Mouse (Mus musculus): ENCODE data around the gene Thap11. TPM values are rescaled to one million over a fixed set of nuclear protein-coding genes. Genes with fewer than 3 reads are reported as not detected.
A peak's percentile ranks its signal among the peaks of the same experiment; 100 is the strongest.
"Not testable (repeated sequence)": the region's sequence is repeated elsewhere in the genome, so short reads cannot be mapped to it uniquely, and the experiment has no call there.

Gene Thap11
- polyA plus RNA-seq, 1 experiment from 2014 or later: 36.8 TPM

- H3K4me3 ChIP-seq (ENCODE audit: low read depth, low read length): no peak overlapping the region
- 0 out of 2 replicates have a peak overlapping the region, but pooled peaks have one; percentile 93 for H3K9ac ChIP-seq (ENCODE audit: low read length)
- no peak for DNase-seq (ENCODE audit: low spot score)
- H3K27me3 ChIP-seq (ENCODE audit: control insufficient read depth, insufficient read depth, low read length): no peaks in the 10 kb centered on the region
- H3K4me2 ChIP-seq (replicated peaks; ENCODE audit: low read depth): peak overlapping the region; percentile 78
- peak overlapping the region; percentile 83; the same call in 1 of the 2 replicates for H3K27ac ChIP-seq (replicated peaks)
- ATAC-seq (ENCODE audit: low FRiP score, low TSS enrichment): no peak
- peaks cover 4% of the 10 kb centered on the region; the same call in 1 of the 2 replicates for H3K4me1 ChIP-seq (replicated peaks; ENCODE audit: control insufficient read depth, insufficient read depth)
- H3K9me3 ChIP-seq (ENCODE audit: control insufficient read depth, low read length): no peaks in the 10 kb centered on the region
- H3K36me3 ChIP-seq (ENCODE audit: control insufficient read depth, insufficient read depth, low read length): peaks cover 3% of the 10 kb centered on the region
- no peak for TF ChIP-seq CTCF (IDR thresholded peaks at IDR 0.05; ENCODE audit: low read depth)
- TF ChIP-seq EP300 (optimal IDR thresholded peaks at IDR 0.05): no peak
- WGBS: 79% methylated on average over 4 of the region's 4 CpGs
Measured at GRCm38 (mm10) chr8:105825506-105825905, 29.4 kb upstream of the Thap11 start.

GRCm38 (mm10) chr8:105826379-105826778 is 28.6 kb upstream of the Thap11 start:
- ATAC-seq (ENCODE audit: low FRiP score, low TSS enrichment) (no peak), DNase-seq (ENCODE audit: low spot score) (peak; percentile 39)
- Histone ChIP-seq H3K27ac (replicated peaks) (peak overlapping the region; percentile 83), H3K9me3 (ENCODE audit: control insufficient read depth, low read length) (no peaks in the 10 kb centered on the region), H3K9ac (ENCODE audit: low read length) (peak overlapping the region; percentile 93), H3K27me3 (ENCODE audit: control insufficient read depth, insufficient read depth, low read length) (no peaks in the 10 kb centered on the region), H3K4me2 (replicated peaks; ENCODE audit: low read depth) (peak overlapping the region; percentile 78), H3K36me3 (ENCODE audit: control insufficient read depth, insufficient read depth, low read length) (peaks cover 3% of the 10 kb centered on the region), H3K4me3 (ENCODE audit: low read depth, low read length) (peak overlapping the region; percentile 88), H3K4me1 (replicated peaks; ENCODE audit: control insufficient read depth, insufficient read depth) (peaks cover 4% of the 10 kb centered on the region; the same call in 1 of the 2 replicates)
- TF ChIP-seq CTCF (IDR thresholded peaks at IDR 0.05; ENCODE audit: low read depth) (no peak), EP300 (optimal IDR thresholded peaks at IDR 0.05) (no peak)
- WGBS: 3% methylated on average over 4 of the region's 4 CpGs

GRCm38 (mm10) chr8:105826861-105827848 is 27.8 kb upstream of the Thap11 start, which contains the start of the genes Ranbp10 and Tsnaxip1:
TSS of gene Ranbp10 (minus strand) at chr8:105827350.
TSS of gene Tsnaxip1 (plus strand) at chr8:105827731.
- H3K9me3 ChIP-seq (ENCODE audit: control insufficient read depth, low read length): no peaks in the 10 kb centered on the region

GRCm38 (mm10) chr8:105833740-105834139 is 21.2 kb upstream of the Thap11 start:
- H3K27ac ChIP-seq (replicated peaks); H3K4me1 ChIP-seq (replicated peaks; ENCODE audit: control insufficient read depth, insufficient read depth); DNase-seq (ENCODE audit: low spot score); H3K27me3 ChIP-seq (ENCODE audit: control insufficient read depth, insufficient read depth, low read length); H3K4me2 ChIP-seq (replicated peaks; ENCODE audit: low read depth); H3K36me3 ChIP-seq (ENCODE audit: control insufficient read depth, insufficient read depth, low read length); H3K9me3 ChIP-seq (ENCODE audit: control insufficient read depth, low read length); H3K9ac ChIP-seq (ENCODE audit: low read length); ATAC-seq (ENCODE audit: low FRiP score, low TSS enrichment); H3K4me3 ChIP-seq (ENCODE audit: low read depth, low read length): not testable (repeated sequence)
- WGBS: 78% methylated on average over 2 of the region's 2 CpGs

More at GRCm38 (mm10) chr8:105826861-105827848, 27.8 kb upstream of the Thap11 start, which contains the start of the genes Ranbp10 and Tsnaxip1:
- peak within 1 kb of the TSS; percentile 83 for H3K27ac ChIP-seq (replicated peaks)
- peak within 1 kb of the TSS; percentile 88 for H3K4me3 ChIP-seq (ENCODE audit: low read depth, low read length)
- peaks cover under 1% of the 10 kb centered on the region; the same call in 1 of the 2 replicates for H3K36me3 ChIP-seq (ENCODE audit: control insufficient read depth, insufficient read depth, low read length)
- WGBS: under 1% methylated on average over 52 of the region's 52 CpGs
- ATAC-seq (ENCODE audit: low FRiP score, low TSS enrichment) (peak; percentile 99), DNase-seq (ENCODE audit: low spot score) (peak; percentile 96)
- peaks cover 4% of the 10 kb centered on the region; the same call in 1 of the 2 replicates for H3K4me1 ChIP-seq (replicated peaks; ENCODE audit: control insufficient read depth, insufficient read depth)
- H3K9ac ChIP-seq (ENCODE audit: low read length): peak within 1 kb of the TSS; percentile 93
- peak within 1 kb of the TSS; percentile 78 for H3K4me2 ChIP-seq (replicated peaks; ENCODE audit: low read depth)
- H3K27me3 ChIP-seq (ENCODE audit: control insufficient read depth, insufficient read depth, low read length): no peaks in the 10 kb centered on the region
- no peak for TF ChIP-seq EP300 (optimal IDR thresholded peaks at IDR 0.05)
- no peak for TF ChIP-seq CTCF (IDR thresholded peaks at IDR 0.05; ENCODE audit: low read depth)

- TF ChIP-seq CTCF (IDR thresholded peaks at IDR 0.05; ENCODE audit: low read depth): peak; percentile 78
- TF ChIP-seq EP300 (optimal IDR thresholded peaks at IDR 0.05): no peak
- DNase-seq (ENCODE audit: low spot score) (peak; percentile 84), ATAC-seq (ENCODE audit: low FRiP score, low TSS enrichment) (peak; percentile 77)
- H3K4me3 ChIP-seq (ENCODE audit: low read depth, low read length): no peak overlapping the region
- 26% methylated on average over 11 of the region's 11 CpGs for WGBS
- no peaks in the 10 kb centered on the region for H3K27me3 ChIP-seq (ENCODE audit: control insufficient read depth, insufficient read depth, low read length)
- no peaks in the 10 kb centered on the region for H3K36me3 ChIP-seq (ENCODE audit: control insufficient read depth, insufficient read depth, low read length)
- no peak overlapping the region for H3K27ac ChIP-seq (replicated peaks)
- no peak overlapping the region for H3K4me2 ChIP-seq (replicated peaks; ENCODE audit: low read depth)
- H3K4me1 ChIP-seq (replicated peaks; ENCODE audit: control insufficient read depth, insufficient read depth): no peaks in the 10 kb centered on the region
- H3K9ac ChIP-seq (ENCODE audit: low read length): no peak overlapping the region
- no peaks in the 10 kb centered on the region for H3K9me3 ChIP-seq (ENCODE audit: control insufficient read depth, low read length)
Measured at GRCm38 (mm10) chr8:105835318-105835717, 19.6 kb upstream of the Thap11 start.
